Mouse (Mus musculus) megakaryocyte, embryonic 14.5 days (primary cell): ENCODE results near the gene Tnfrsf23.

Experiments used
- FLI1 ChIP-seq: IDR thresholded peaks from 2 replicates; pipeline ENCODE4 v1.6.1; 2012; ENCODE audit warnings: low read length, inconsistent platforms, mixed read lengths
- GATA1 ChIP-seq: IDR thresholded peaks from 3 replicates; pipeline ENCODE4 v1.6.1; 2012; ENCODE audit warnings: mixed read lengths, low read length, inconsistent platforms, borderline replicate concordance

- TF ChIP-seq GATA1 (no peak), FLI1 (no peak)
Observed at GRCm38 (mm10) chr7:143681566-143681965, 4.1 kb downstream of the Tnfrsf23 start.
